Mouse (Mus musculus) layer of hippocampus, postnatal 25 days (tissue): ENCODE data around the gene 3425401B19Rik. TPM values are rescaled to one million over a fixed set of nuclear protein-coding genes. Genes with fewer than 3 reads are reported as not detected.

Experiments used
- DNase-seq, 2 experiments: peaks; one replicate each; pipeline ENCODE4 v3.0.0; 2022; ENCODE audit warnings: mixed read lengths in 2 of 2, low spot score in 1 of 2; ENCODE audit errors: extremely low spot score in 1 of 2
- total RNA-seq, 2 experiments: library from RNA; stranded (reverse); gene quantifications; 2 replicates each; pipeline ENCODE4 v1.2.3; 2021

The 3425401B19Rik gene
- total RNA-seq, 2 experiments from 2014 or later, result 0.19 to 0.34 TPM

GRCm38 (mm10) chr14:32673178-32673577 lies 11.9 kb downstream of the 3425401B19Rik start:
- DNase-seq, result no peak

- DNase-seq, result no peak
Measured at GRCm38 (mm10) chr14:32663099-32663498, 22.0 kb downstream of the 3425401B19Rik start.

GRCm38 (mm10) chr14:32659781-32660180 lies 25.3 kb downstream of the 3425401B19Rik start:
- no peak for DNase-seq

- DNase-seq, result no peak
Measured at GRCm38 (mm10) chr14:32638485-32638884, 46.6 kb downstream of the 3425401B19Rik start.

- DNase-seq, result no peak
Measured at GRCm38 (mm10) chr14:32634015-32634682, 50.9 kb downstream of the 3425401B19Rik start.

GRCm38 (mm10) chr14:32632908-32633600 lies 52.0 kb downstream of the 3425401B19Rik start:
- no peak for DNase-seq

- DNase-seq, result no peak
Measured at GRCm38 (mm10) chr14:32628584-32628983, 56.5 kb downstream of the 3425401B19Rik start.

GRCm38 (mm10) chr14:32627271-32627670 lies 57.8 kb downstream of the 3425401B19Rik start:
- DNase-seq, result peak in 1 of 2 experiments; percentile 24

GRCm38 (mm10) chr14:32624811-32625210 lies 60.3 kb downstream of the 3425401B19Rik start:
- no peak for DNase-seq

GRCm38 (mm10) chr14:32624245-32624644 lies 60.8 kb downstream of the 3425401B19Rik start:
- DNase-seq, result no peak

- no peak for DNase-seq
Measured at GRCm38 (mm10) chr14:32617253-32617652, 67.8 kb downstream of the 3425401B19Rik start.

GRCm38 (mm10) chr14:32609392-32609791 lies 75.7 kb downstream of the 3425401B19Rik start:
- peak; percentile 31 to 55 for DNase-seq

Other genes with a start within 250 kb of the 3425401B19Rik start
- gene Slc18a3, start 220.4 kb downstream of the 3425401B19Rik start, total RNA-seq, result under 1 TPM in 1 of 2 experiments, not detected in 1; 0.10 TPM
- gene Chat, start 219.3 kb downstream of the 3425401B19Rik start, total RNA-seq, result not detected
- 10 to 100 TPM; 16.8 to 22.3 TPM for gene Ercc6, start 171.8 kb downstream of the 3425401B19Rik start, total RNA-seq
- gene Prrxl1, start 85.9 kb downstream of the 3425401B19Rik start, total RNA-seq, result not detected
- under 1 TPM; 0.33 to 0.64 TPM for gene Tmem273, start 100.7 kb upstream of the 3425401B19Rik start, total RNA-seq
- not detected for gene Fam170b, start 148.7 kb upstream of the 3425401B19Rik start, total RNA-seq
- gene Vstm4, start 171.5 kb upstream of the 3425401B19Rik start, total RNA-seq, result 1 to 10 TPM; 3.6 to 4.6 TPM